Mouse (Mus musculus): ENCODE measurements around the gene Olfr427.
A peak's percentile ranks its signal among the peaks of the same experiment; 100 is the strongest.
"Not testable (repeated sequence)": the region's sequence is repeated elsewhere in the genome, so short reads cannot be mapped to it uniquely, and the experiment has no call there.

Gene Olfr427

GRCm38 (mm10) chr1:174096591-174096990 is at the start of gene Olfr427:
TSS of gene Olfr427 (plus strand) at chr1:174096891.
- DNase-seq (ENCODE audit: low read depth, low spot score), result no peak

- DNase-seq (ENCODE audit: low read depth, low spot score), result not testable (repeated sequence)
Observed at GRCm38 (mm10) chr1:174048227-174048626, 48.5 kb upstream of the Olfr427 start.

- DNase-seq (ENCODE audit: low read depth, low spot score), result no peak
Observed at GRCm38 (mm10) chr1:174048893-174049292, 47.8 kb upstream of the Olfr427 start, which contains the start of gene Olfr432. TSS of gene Olfr432 (plus strand) at chr1:174049205.

GRCm38 (mm10) chr1:174049357-174049756 is 47.3 kb upstream of the Olfr427 start:
- DNase-seq (ENCODE audit: low read depth, low spot score), result not testable (repeated sequence)

- no peak for DNase-seq (ENCODE audit: low read depth, low spot score)
Observed at GRCm38 (mm10) chr1:174050532-174050931, 46.2 kb upstream of the Olfr427 start.

- DNase-seq (ENCODE audit: low read depth, low spot score), result no peak
Observed at GRCm38 (mm10) chr1:174051515-174051914, 45.2 kb upstream of the Olfr427 start.

GRCm38 (mm10) chr1:174051931-174052536 is 44.7 kb upstream of the Olfr427 start:
- DNase-seq (ENCODE audit: low read depth, low spot score), result no peak

- DNase-seq (ENCODE audit: low read depth, low spot score), result no peak
Observed at GRCm38 (mm10) chr1:174052981-174053380, 43.7 kb upstream of the Olfr427 start.

GRCm38 (mm10) chr1:174055248-174055647 is 41.4 kb upstream of the Olfr427 start:
- no peak for DNase-seq (ENCODE audit: low read depth, low spot score)

- DNase-seq (ENCODE audit: low read depth, low spot score), result no peak
Observed at GRCm38 (mm10) chr1:174066305-174066704, 30.4 kb upstream of the Olfr427 start, which contains the start of gene Olfr430. TSS of gene Olfr430 (plus strand) at chr1:174066605.

- no peak for DNase-seq (ENCODE audit: low read depth, low spot score)
Observed at GRCm38 (mm10) chr1:174084031-174084430, 12.7 kb upstream of the Olfr427 start, which contains the start of gene Olfr429. TSS of gene Olfr429 (plus strand) at chr1:174084331.

GRCm38 (mm10) chr1:174103735-174104134 is 7.0 kb downstream of the Olfr427 start:
- peak; percentile 3 for DNase-seq (ENCODE audit: low read depth, low spot score)

GRCm38 (mm10) chr1:174121062-174121461 is 24.4 kb downstream of the Olfr427 start, which contains the start of gene Olfr231:
TSS of gene Olfr231 (minus strand) at chr1:174121162.
- no peak for DNase-seq (ENCODE audit: low read depth, low spot score)

- DNase-seq (ENCODE audit: low read depth, low spot score), result no peak
Observed at GRCm38 (mm10) chr1:174131217-174131616, 34.5 kb downstream of the Olfr427 start, which contains the start of gene Olfr424. TSS of gene Olfr424 (plus strand) at chr1:174131517.

- no peak for DNase-seq (ENCODE audit: low read depth, low spot score)
Observed at GRCm38 (mm10) chr1:174131999-174132398, 35.3 kb downstream of the Olfr427 start.

- no peak for DNase-seq (ENCODE audit: low read depth, low spot score)
Observed at GRCm38 (mm10) chr1:174141384-174141783, 44.7 kb downstream of the Olfr427 start.

- DNase-seq (ENCODE audit: low read depth, low spot score), result no peak
Observed at GRCm38 (mm10) chr1:174146696-174147095, 50.0 kb downstream of the Olfr427 start.

GRCm38 (mm10) chr1:174149289-174149688 is 52.6 kb downstream of the Olfr427 start:
- DNase-seq (ENCODE audit: low read depth, low spot score), result no peak

Data from brain, embryonic 18.5 days (tissue).